Mouse (Mus musculus): ENCODE measurements around the gene Neu2. TPM values are rescaled to one million over a fixed set of nuclear protein-coding genes. Genes with fewer than 3 reads are reported as not detected.
A peak's percentile ranks its signal among the peaks of the same experiment; 100 is the strongest.

Neu2 gene
- polyA plus RNA-seq, 1 experiment from 2014 or later = 0.13 TPM

GRCm38 (mm10) chr1:87580824-87581223 lies 71.1 kb downstream of the Neu2 start:
- DNase-seq (peak; percentile 17), ATAC-seq (ENCODE audit: low FRiP score, low TSS enrichment) (no peak)
- Histone ChIP-seq H3K4me2 (ENCODE audit: low read length) (no peak overlapping the region), H3K27ac (replicated peaks; ENCODE audit: low read depth, low read length) (no peak overlapping the region), H3K4me1 (ENCODE audit: control insufficient read depth, insufficient read depth, low read length) (no peaks in the 10 kb centered on the region), H3K36me3 (ENCODE audit: control insufficient read depth, insufficient read depth, low read length) (no peaks in the 10 kb centered on the region), H3K9me3 (ENCODE audit: control insufficient read depth, low read length) (no peaks in the 10 kb centered on the region), H3K27me3 (ENCODE audit: control insufficient read depth, insufficient read depth, low read length) (no peaks in the 10 kb centered on the region), H3K9ac (replicated peaks; ENCODE audit: low read length) (no peak overlapping the region), H3K4me3 (replicated peaks; ENCODE audit: low read depth, low read length) (no peak overlapping the region)
- 1% methylated on average over 3 of the region's 3 CpGs for WGBS

- no peaks in the 10 kb centered on the region for H3K4me1 ChIP-seq (ENCODE audit: control insufficient read depth, insufficient read depth, low read length)
- 94% methylated on average over 7 of the region's 7 CpGs for WGBS
- no peak overlapping the region for H3K4me3 ChIP-seq (replicated peaks; ENCODE audit: low read depth, low read length)
- H3K9me3 ChIP-seq (ENCODE audit: control insufficient read depth, low read length) = no peaks in the 10 kb centered on the region
- H3K4me2 ChIP-seq (ENCODE audit: low read length) = no peak overlapping the region
- H3K36me3 ChIP-seq (ENCODE audit: control insufficient read depth, insufficient read depth, low read length) = no peaks in the 10 kb centered on the region
- H3K9ac ChIP-seq (replicated peaks; ENCODE audit: low read length) = no peak overlapping the region
- DNase-seq (no peak), ATAC-seq (ENCODE audit: low FRiP score, low TSS enrichment) (no peak)
- H3K27me3 ChIP-seq (ENCODE audit: control insufficient read depth, insufficient read depth, low read length) = no peaks in the 10 kb centered on the region
- no peak overlapping the region for H3K27ac ChIP-seq (replicated peaks; ENCODE audit: low read depth, low read length)
Measured at GRCm38 (mm10) chr1:87589162-87589561, 79.5 kb downstream of the Neu2 start.

GRCm38 (mm10) chr1:87589980-87590379 lies 80.3 kb downstream of the Neu2 start:
- DNase-seq = no peak
- ATAC-seq (ENCODE audit: low FRiP score, low TSS enrichment) = no peak
- H3K9me3 ChIP-seq (ENCODE audit: control insufficient read depth, low read length) = no peaks in the 10 kb centered on the region
- H3K27ac ChIP-seq (replicated peaks; ENCODE audit: low read depth, low read length) = no peak overlapping the region
- no peak overlapping the region for H3K4me3 ChIP-seq (replicated peaks; ENCODE audit: low read depth, low read length)
- no peak overlapping the region for H3K9ac ChIP-seq (replicated peaks; ENCODE audit: low read length)
- no peaks in the 10 kb centered on the region for H3K27me3 ChIP-seq (ENCODE audit: control insufficient read depth, insufficient read depth, low read length)
- no peak overlapping the region for H3K4me2 ChIP-seq (ENCODE audit: low read length)
- H3K36me3 ChIP-seq (ENCODE audit: control insufficient read depth, insufficient read depth, low read length) = no peaks in the 10 kb centered on the region
- H3K4me1 ChIP-seq (ENCODE audit: control insufficient read depth, insufficient read depth, low read length) = no peaks in the 10 kb centered on the region
- WGBS = 88% methylated on average over 8 of the region's 8 CpGs

GRCm38 (mm10) chr1:87594261-87594660 lies 84.6 kb downstream of the Neu2 start:
- H3K9me3 ChIP-seq (ENCODE audit: control insufficient read depth, low read length) = no peaks in the 10 kb centered on the region

GRCm38 (mm10) chr1:87594671-87595070 lies 85.0 kb downstream of the Neu2 start:
- H3K4me2 ChIP-seq (ENCODE audit: low read length) = no peak overlapping the region
- WGBS = 94% methylated on average over 10 of the region's 10 CpGs
- H3K27me3 ChIP-seq (ENCODE audit: control insufficient read depth, insufficient read depth, low read length) = no peaks in the 10 kb centered on the region
- no peaks in the 10 kb centered on the region for H3K9me3 ChIP-seq (ENCODE audit: control insufficient read depth, low read length)
- no peak overlapping the region for H3K4me3 ChIP-seq (replicated peaks; ENCODE audit: low read depth, low read length)
- H3K4me1 ChIP-seq (ENCODE audit: control insufficient read depth, insufficient read depth, low read length) = no peaks in the 10 kb centered on the region
- H3K36me3 ChIP-seq (ENCODE audit: control insufficient read depth, insufficient read depth, low read length) = no peaks in the 10 kb centered on the region
- H3K27ac ChIP-seq (replicated peaks; ENCODE audit: low read depth, low read length) = no peak overlapping the region
- ATAC-seq (ENCODE audit: low FRiP score, low TSS enrichment) = no peak
- no peak for DNase-seq
- H3K9ac ChIP-seq (replicated peaks; ENCODE audit: low read length) = no peak overlapping the region

More at GRCm38 (mm10) chr1:87594261-87594660, 84.6 kb downstream of the Neu2 start:
- WGBS = 83% methylated on average over 3 of the region's 3 CpGs
- Histone ChIP-seq H3K27ac (replicated peaks; ENCODE audit: low read depth, low read length) (no peak overlapping the region), H3K36me3 (ENCODE audit: control insufficient read depth, insufficient read depth, low read length) (no peaks in the 10 kb centered on the region), H3K4me1 (ENCODE audit: control insufficient read depth, insufficient read depth, low read length) (no peaks in the 10 kb centered on the region), H3K4me3 (replicated peaks; ENCODE audit: low read depth, low read length) (no peak overlapping the region), H3K9ac (replicated peaks; ENCODE audit: low read length) (no peak overlapping the region), H3K4me2 (ENCODE audit: low read length) (no peak overlapping the region), H3K27me3 (ENCODE audit: control insufficient read depth, insufficient read depth, low read length) (no peaks in the 10 kb centered on the region)
- ATAC-seq (ENCODE audit: low FRiP score, low TSS enrichment) (no peak), DNase-seq (no peak)

- H3K27ac ChIP-seq (replicated peaks; ENCODE audit: low read depth, low read length) = no peak overlapping the region
- no peaks in the 10 kb centered on the region for H3K9me3 ChIP-seq (ENCODE audit: control insufficient read depth, low read length)
- no peak overlapping the region for H3K9ac ChIP-seq (replicated peaks; ENCODE audit: low read length)
- H3K4me2 ChIP-seq (ENCODE audit: low read length) = no peak overlapping the region
- no peaks in the 10 kb centered on the region for H3K4me1 ChIP-seq (ENCODE audit: control insufficient read depth, insufficient read depth, low read length)
- H3K36me3 ChIP-seq (ENCODE audit: control insufficient read depth, insufficient read depth, low read length) = no peaks in the 10 kb centered on the region
- no peak overlapping the region for H3K4me3 ChIP-seq (replicated peaks; ENCODE audit: low read depth, low read length)
- DNase-seq = no peak
- WGBS = 82% methylated on average over 7 of the region's 7 CpGs
- ATAC-seq (ENCODE audit: low FRiP score, low TSS enrichment) = no peak
- H3K27me3 ChIP-seq (ENCODE audit: control insufficient read depth, insufficient read depth, low read length) = no peaks in the 10 kb centered on the region
Measured at GRCm38 (mm10) chr1:87600533-87600932, 90.8 kb downstream of the Neu2 start.

GRCm38 (mm10) chr1:87601801-87602200 lies 92.1 kb downstream of the Neu2 start:
- WGBS = 82% methylated on average over 2 of the region's 2 CpGs
- no peaks in the 10 kb centered on the region for H3K36me3 ChIP-seq (ENCODE audit: control insufficient read depth, insufficient read depth, low read length)
- no peak overlapping the region for H3K4me2 ChIP-seq (ENCODE audit: low read length)
- H3K9me3 ChIP-seq (ENCODE audit: control insufficient read depth, low read length) = no peaks in the 10 kb centered on the region
- ATAC-seq (ENCODE audit: low FRiP score, low TSS enrichment) (no peak), DNase-seq (no peak)
- H3K4me3 ChIP-seq (replicated peaks; ENCODE audit: low read depth, low read length) = no peak overlapping the region
- no peaks in the 10 kb centered on the region for H3K4me1 ChIP-seq (ENCODE audit: control insufficient read depth, insufficient read depth, low read length)
- no peak overlapping the region for H3K27ac ChIP-seq (replicated peaks; ENCODE audit: low read depth, low read length)
- no peaks in the 10 kb centered on the region for H3K27me3 ChIP-seq (ENCODE audit: control insufficient read depth, insufficient read depth, low read length)
- no peak overlapping the region for H3K9ac ChIP-seq (replicated peaks; ENCODE audit: low read length)

GRCm38 (mm10) chr1:87603389-87603788 lies 93.7 kb downstream of the Neu2 start:
- Histone ChIP-seq H3K36me3 (ENCODE audit: control insufficient read depth, insufficient read depth, low read length) (no peaks in the 10 kb centered on the region), H3K4me1 (ENCODE audit: control insufficient read depth, insufficient read depth, low read length) (no peaks in the 10 kb centered on the region), H3K9me3 (ENCODE audit: control insufficient read depth, low read length) (no peaks in the 10 kb centered on the region), H3K4me3 (replicated peaks; ENCODE audit: low read depth, low read length) (no peak overlapping the region), H3K27me3 (ENCODE audit: control insufficient read depth, insufficient read depth, low read length) (no peaks in the 10 kb centered on the region), H3K9ac (replicated peaks; ENCODE audit: low read length) (no peak overlapping the region), H3K4me2 (ENCODE audit: low read length) (no peak overlapping the region), H3K27ac (replicated peaks; ENCODE audit: low read depth, low read length) (no peak overlapping the region)
- DNase-seq (no peak), ATAC-seq (ENCODE audit: low FRiP score, low TSS enrichment) (no peak)
- WGBS = 90% methylated on average over 5 of the region's 5 CpGs

GRCm38 (mm10) chr1:87605296-87605695 lies 95.6 kb downstream of the Neu2 start:
- no peak for ATAC-seq (ENCODE audit: low FRiP score, low TSS enrichment)
- DNase-seq = no peak
- Histone ChIP-seq H3K4me1 (ENCODE audit: control insufficient read depth, insufficient read depth, low read length) (no peaks in the 10 kb centered on the region), H3K4me3 (replicated peaks; ENCODE audit: low read depth, low read length) (no peak overlapping the region), H3K27me3 (ENCODE audit: control insufficient read depth, insufficient read depth, low read length) (no peaks in the 10 kb centered on the region), H3K27ac (replicated peaks; ENCODE audit: low read depth, low read length) (no peak overlapping the region), H3K36me3 (ENCODE audit: control insufficient read depth, insufficient read depth, low read length) (no peaks in the 10 kb centered on the region), H3K9ac (replicated peaks; ENCODE audit: low read length) (no peak overlapping the region), H3K4me2 (ENCODE audit: low read length) (no peak overlapping the region), H3K9me3 (ENCODE audit: control insufficient read depth, low read length) (no peaks in the 10 kb centered on the region)
- 79% methylated on average over 2 of the region's 2 CpGs for WGBS

Data from midbrain, embryonic 14.5 days (tissue).